Mouse (Mus musculus): ENCODE data around the gene Wnt2.

DNA sequence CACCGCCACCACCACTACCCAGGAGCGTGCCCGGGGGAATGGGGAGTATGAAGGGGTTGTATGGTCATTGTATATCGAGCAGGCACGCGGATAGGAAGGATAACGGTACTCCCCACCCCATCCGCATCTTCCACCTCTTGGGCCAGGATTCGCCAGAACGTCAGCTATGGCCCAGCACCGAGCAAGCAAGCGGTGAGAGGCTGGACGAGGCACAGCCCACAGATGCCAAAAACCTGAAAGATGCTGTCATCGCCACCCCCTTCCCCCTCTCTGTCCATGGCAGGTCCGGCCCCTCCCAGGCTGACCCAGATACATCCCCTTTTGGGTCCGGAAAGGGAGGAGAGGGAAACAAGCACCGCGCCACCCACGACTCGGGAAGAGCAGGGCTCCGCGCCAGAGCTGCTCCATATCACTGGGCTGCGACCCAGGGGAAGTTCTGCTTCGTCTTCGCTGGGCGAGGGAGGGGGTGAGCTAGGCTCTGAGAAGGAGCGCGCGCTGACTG lies 1.2 kb upstream of the Wnt2 start:
- TF ChIP-seq CTCF (IDR thresholded peaks at IDR 0.05) (no peak), POLR2A (IDR thresholded peaks at IDR 0.05; ENCODE audit: insufficient read depth, low read depth, low read length) (no peak)

All from heart, adult 2 months (tissue).